Mouse (Mus musculus) forebrain, embryonic 10.5 days (tissue): ENCODE measurements around the gene Car9. TPM values are rescaled to one million over a fixed set of nuclear protein-coding genes. Genes with fewer than 3 reads are reported as not detected.

Source experiments
- DNase-seq: peaks from one replicate; pipeline ENCODE4 v3.0.0-alpha.2; 2017; ENCODE audit warnings: low spot score; ENCODE audit errors: extremely low spot score
- H3K27ac ChIP-seq: fragments of 300-500 bp; sonication (generic); 2 replicates; pipeline ENCODE4 v1.5.1; 2016; ENCODE audit warnings: mild to moderate bottlenecking
- H3K27me3 ChIP-seq: fragments of 300-500 bp; sonication (generic); 2 replicates; pipeline ENCODE4 v1.6.1; 2016; ENCODE audit warnings: mild to moderate bottlenecking; ENCODE audit not compliant: poor library complexity, severe bottlenecking
- H3K36me3 ChIP-seq: fragments of 300-500 bp; sonication (generic); replicated peaks from 2 replicates; pipeline ENCODE4 v1.6.1; 2016; ENCODE audit warnings: mild to moderate bottlenecking, moderate library complexity
- H3K4me1 ChIP-seq: fragments of 300-500 bp; sonication (generic); 2 replicates; pipeline ENCODE4 v1.6.1; 2016
- H3K4me3 ChIP-seq: fragments of 300-500 bp; sonication (generic); 2 replicates; pipeline ENCODE4 v1.5.1; 2016; ENCODE audit warnings: mild to moderate bottlenecking, moderate library complexity
- H3K9me3 ChIP-seq: fragments of 300-500 bp; sonication (generic); 2 replicates; pipeline ENCODE4 v1.6.1; 2016; ENCODE audit warnings: mild to moderate bottlenecking, moderate library complexity
- WGBS: fragments of 180-500 bp; shearing (Covaris S2); methylation state at CpG from one replicate; pipeline ENCODE4 v1.1.7; 2016; 5-methylcytosine and 5-hydroxymethylcytosine counted together
- polyA plus RNA-seq: library from polyadenylated mRNA; unstranded; fragments of >200 nt; fragmentation: Nextera tagmentation; extraction: Ambion mirVana; gene quantifications from 2 replicates; pipeline ENCODE4 v1.2.1, GENCODE M21; 2016

The Car9 gene
- 0.60 and 1.1 TPM in 2 replicates for polyA plus RNA-seq

DNA sequence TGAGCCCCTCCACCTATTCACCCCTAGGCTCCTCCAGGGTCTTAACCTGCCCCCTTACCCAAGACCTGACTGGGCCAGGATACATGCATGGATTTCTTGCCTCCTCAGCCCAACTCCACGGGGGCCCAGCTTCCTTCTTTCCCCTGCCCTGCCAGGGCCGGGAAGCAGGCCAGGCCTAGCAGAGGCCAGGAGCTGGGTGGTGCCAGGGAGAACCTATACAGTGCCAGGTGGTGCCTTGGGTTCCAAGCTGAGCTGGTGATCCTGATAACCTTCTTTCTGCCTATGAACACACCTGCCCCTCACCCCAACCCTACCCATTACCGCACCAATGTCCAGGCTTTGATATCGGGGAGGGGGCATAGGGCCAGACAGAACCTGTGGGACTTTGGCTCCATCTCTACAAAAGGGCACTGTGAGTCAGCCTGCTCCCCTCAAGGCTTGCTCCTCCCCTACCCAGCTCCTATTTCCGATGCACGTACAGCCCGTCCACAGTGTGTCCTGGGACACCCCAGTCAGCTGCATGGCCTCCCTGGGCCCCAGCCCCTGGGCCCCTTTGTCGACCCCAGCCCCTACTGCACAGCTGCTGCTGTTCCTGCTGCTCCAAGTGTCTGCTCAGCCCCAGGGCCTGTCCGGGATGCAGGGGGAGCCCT is at the start of gene Car9:
Car9 (plus strand) TSS at position 431 of the 650 bp plus-strand sequence.
- 56% methylated on average over 9 of the region's 9 CpGs for WGBS
- peak; percentile 12 for DNase-seq
- H3K27me3 ChIP-seq: peaks cover 75% of the 10 kb centered on the region
- H3K9me3 ChIP-seq: no peaks in the 10 kb centered on the region
- H3K27ac ChIP-seq: no peak within 1 kb of the TSS
- H3K36me3 ChIP-seq: no peaks in the 10 kb centered on the region
- H3K4me3 ChIP-seq: peak within 1 kb of the TSS; percentile 55; the same call in 1 of the 2 replicates
- H3K4me1 ChIP-seq: peaks cover 40% of the 10 kb centered on the region

DNA sequence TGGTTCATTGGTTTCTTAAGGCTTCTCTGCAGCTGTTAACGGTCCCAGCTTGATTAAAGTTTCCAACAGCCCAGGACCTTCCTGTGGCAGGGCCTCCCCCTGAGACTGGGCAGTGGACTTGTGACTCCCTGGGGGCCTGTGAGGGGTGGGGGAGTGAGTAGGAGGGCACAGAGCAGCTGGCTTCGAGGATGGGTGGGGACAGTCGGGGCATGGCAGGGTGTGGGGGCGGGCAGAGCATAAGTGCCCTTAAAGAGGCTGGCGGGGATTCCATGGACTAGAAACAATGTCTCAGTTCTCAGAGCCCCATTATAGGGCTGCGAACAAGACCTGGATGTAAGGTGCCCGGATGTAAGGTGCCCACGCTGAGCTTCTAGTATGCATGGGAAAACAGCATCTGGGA is 49.6 kb upstream of the Car9 start:
- no peaks in the 10 kb centered on the region for H3K36me3 ChIP-seq

DNA sequence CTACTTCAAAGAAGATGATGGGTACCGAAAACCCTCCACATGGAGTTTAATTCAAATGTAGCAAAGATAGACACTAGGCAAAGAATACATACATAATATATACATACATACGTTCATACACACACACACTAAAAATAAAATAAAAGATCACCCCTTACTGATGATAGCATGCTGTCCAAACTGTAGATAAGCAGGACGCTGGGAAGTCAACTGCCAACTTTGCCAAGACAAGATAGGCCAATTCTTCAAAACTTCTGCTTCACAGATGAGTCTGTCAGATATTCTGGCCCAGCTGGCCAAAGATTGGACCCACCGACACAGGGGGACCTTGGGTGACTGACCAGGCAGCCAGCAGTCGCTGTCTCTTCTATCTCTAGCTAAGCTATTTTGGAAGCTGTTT is 43.7 kb upstream of the Car9 start:
- 90% methylated on average over 5 of the region's 5 CpGs for WGBS
- DNase-seq: no peak
- Histone ChIP-seq H3K36me3 (no peaks in the 10 kb centered on the region), H3K27me3 (no peaks in the 10 kb centered on the region), H3K9me3 (no peaks in the 10 kb centered on the region), H3K4me1 (peaks cover 4% of the 10 kb centered on the region), H3K27ac (no peak overlapping the region), H3K4me3 (no peak overlapping the region)

More for the DNA sequence above, 49.6 kb upstream of the Car9 start:
- H3K4me1 ChIP-seq: peaks cover 33% of the 10 kb centered on the region
- H3K27ac ChIP-seq: 0 out of 2 replicates have a peak overlapping the region, but pooled peaks have one; percentile 44
- H3K9me3 ChIP-seq: no peaks in the 10 kb centered on the region
- no peak overlapping the region for H3K4me3 ChIP-seq
- WGBS: 29% methylated on average over 8 of the region's 8 CpGs
- no peak for DNase-seq
- peaks cover 39% of the 10 kb centered on the region for H3K27me3 ChIP-seq

DNA sequence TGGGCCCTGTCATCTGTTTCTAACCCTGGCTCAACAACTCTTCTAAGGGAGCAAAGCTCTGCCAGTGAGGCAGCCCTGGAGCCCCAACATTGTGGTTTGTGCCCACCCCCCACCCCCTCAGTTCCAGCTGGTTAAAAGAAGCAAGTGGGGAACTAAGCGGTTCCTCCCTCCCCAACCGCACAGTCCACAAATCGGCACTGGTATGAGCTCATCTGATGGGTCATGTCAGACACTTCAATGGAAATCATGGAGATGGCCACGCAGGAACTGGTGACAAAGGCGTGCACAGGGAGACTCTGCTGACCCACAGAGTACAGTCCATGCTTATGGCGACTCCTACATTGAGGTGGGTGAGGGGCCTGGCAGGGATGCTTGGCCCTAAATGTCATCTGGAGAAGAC is 40.8 kb upstream of the Car9 start:
- Histone ChIP-seq H3K4me3 (no peak overlapping the region), H3K4me1 (no peaks in the 10 kb centered on the region), H3K27me3 (no peaks in the 10 kb centered on the region), H3K36me3 (no peaks in the 10 kb centered on the region), H3K27ac (no peak overlapping the region), H3K9me3 (no peaks in the 10 kb centered on the region)
- whole genome bisulfite sequencing: 86% methylated on average over 6 of the region's 6 CpGs
- DNase-seq: no peak

DNA sequence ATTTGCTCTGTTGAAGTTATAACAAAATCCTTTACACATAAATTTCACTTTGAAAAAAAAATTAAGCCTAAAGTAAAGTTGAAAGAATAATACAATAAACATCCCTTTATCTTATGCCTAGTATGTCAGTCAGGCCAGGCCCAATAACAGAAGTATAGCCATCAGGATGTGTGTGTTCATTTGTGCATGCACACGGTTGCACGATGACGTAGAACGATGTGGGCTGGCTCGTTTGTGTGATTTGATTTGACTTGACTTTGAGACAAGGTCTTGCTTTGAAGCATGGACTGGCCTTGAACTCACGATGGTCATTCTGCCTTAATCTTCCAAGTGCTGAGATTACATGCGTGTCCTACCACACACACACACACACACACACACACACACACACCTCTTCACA is 39.9 kb upstream of the Car9 start:
- H3K4me3 ChIP-seq: no peak overlapping the region
- no peaks in the 10 kb centered on the region for H3K36me3 ChIP-seq
- 92% methylated on average over 7 of the region's 7 CpGs for WGBS
- no peaks in the 10 kb centered on the region for H3K4me1 ChIP-seq
- no peak overlapping the region for H3K27ac ChIP-seq
- H3K9me3 ChIP-seq: no peaks in the 10 kb centered on the region
- no peaks in the 10 kb centered on the region for H3K27me3 ChIP-seq
- no peak for DNase-seq

DNA sequence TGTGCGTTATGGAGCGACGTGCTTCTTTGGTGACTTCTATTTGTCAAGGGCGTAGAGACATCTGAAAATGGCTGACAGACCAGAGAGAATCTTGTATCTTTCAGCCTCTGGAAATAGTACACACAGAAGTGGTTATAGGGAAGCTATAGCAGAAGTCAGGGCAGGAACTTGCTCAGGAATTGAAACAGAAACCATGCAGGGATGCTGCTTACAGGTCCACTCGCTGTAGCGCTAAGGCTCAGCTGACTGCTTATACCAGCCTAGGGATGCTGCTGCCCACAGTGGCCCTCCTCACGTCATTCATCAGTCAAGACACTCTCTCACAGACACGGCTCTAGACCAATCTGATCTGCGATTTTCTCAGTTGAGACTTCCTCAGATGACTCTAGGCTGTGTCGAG is 36.5 kb upstream of the Car9 start:
- 92% methylated on average over 10 of the region's 10 CpGs for WGBS
- Histone ChIP-seq H3K9me3 (no peaks in the 10 kb centered on the region), H3K27me3 (no peaks in the 10 kb centered on the region; the same call in 1 of the 2 replicates)

DNA sequence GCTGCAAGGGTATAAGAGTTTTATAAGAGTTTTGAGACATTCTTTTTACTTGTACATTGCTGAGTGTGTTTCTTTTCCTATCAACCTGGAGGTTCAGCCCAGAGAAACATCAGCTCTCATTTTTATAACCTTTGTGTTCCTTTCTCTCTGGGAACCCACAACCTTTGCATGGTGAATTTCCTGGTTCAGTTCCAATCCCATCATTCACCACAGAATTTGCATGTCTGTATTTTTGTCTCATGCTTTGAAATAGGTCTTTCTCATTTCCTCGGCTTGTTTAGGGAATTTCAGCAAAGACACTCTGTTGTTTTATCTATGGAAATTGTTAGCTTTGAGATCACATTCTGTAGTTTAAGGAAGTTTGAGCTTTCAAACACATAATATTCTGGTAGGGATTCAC is 33.1 kb upstream of the Car9 start:
- no peaks in the 10 kb centered on the region for H3K36me3 ChIP-seq
- H3K9me3 ChIP-seq: no peaks in the 10 kb centered on the region
- H3K27me3 ChIP-seq: no peaks in the 10 kb centered on the region; the same call in 1 of the 2 replicates
- DNase-seq: no peak
- no peak overlapping the region for H3K4me3 ChIP-seq
- peaks cover 4% of the 10 kb centered on the region for H3K4me1 ChIP-seq
- no peak overlapping the region for H3K27ac ChIP-seq
- WGBS: 86% methylated on average over 1 of the region's 1 CpGs

More for the DNA sequence above, 36.5 kb upstream of the Car9 start:
- Histone ChIP-seq H3K36me3 (no peaks in the 10 kb centered on the region), H3K27ac (no peak overlapping the region), H3K4me1 (no peaks in the 10 kb centered on the region), H3K4me3 (no peak overlapping the region)
- no peak for DNase-seq

DNA sequence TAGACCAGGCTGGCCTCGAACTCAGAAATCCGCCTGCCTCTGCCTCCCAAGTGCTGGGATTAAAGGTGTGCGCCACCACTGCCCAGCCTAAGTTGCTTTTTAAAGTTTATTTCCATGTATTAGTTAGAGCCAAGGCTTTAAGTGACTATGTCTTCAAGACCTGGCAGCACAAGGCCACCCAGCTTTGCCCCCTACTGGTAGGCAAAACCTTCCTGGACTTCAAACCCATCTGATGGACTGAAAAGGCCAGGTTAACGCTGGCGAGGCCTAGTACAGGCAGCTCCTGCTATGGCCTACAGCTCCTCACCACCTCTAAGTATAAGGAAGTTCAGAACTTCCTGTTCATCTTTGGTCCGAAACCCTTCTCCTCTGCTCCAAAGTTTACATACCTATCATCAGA is 30.2 kb upstream of the Car9 start:
- no peaks in the 10 kb centered on the region for H3K9me3 ChIP-seq
- no peaks in the 10 kb centered on the region; the same call in 1 of the 2 replicates for H3K27me3 ChIP-seq
- H3K4me1 ChIP-seq: peaks cover 11% of the 10 kb centered on the region
- no peak overlapping the region for H3K4me3 ChIP-seq
- H3K36me3 ChIP-seq: no peaks in the 10 kb centered on the region
- 91% methylated on average over 6 of the region's 6 CpGs for WGBS
- no peak overlapping the region for H3K27ac ChIP-seq
- DNase-seq: no peak

DNA sequence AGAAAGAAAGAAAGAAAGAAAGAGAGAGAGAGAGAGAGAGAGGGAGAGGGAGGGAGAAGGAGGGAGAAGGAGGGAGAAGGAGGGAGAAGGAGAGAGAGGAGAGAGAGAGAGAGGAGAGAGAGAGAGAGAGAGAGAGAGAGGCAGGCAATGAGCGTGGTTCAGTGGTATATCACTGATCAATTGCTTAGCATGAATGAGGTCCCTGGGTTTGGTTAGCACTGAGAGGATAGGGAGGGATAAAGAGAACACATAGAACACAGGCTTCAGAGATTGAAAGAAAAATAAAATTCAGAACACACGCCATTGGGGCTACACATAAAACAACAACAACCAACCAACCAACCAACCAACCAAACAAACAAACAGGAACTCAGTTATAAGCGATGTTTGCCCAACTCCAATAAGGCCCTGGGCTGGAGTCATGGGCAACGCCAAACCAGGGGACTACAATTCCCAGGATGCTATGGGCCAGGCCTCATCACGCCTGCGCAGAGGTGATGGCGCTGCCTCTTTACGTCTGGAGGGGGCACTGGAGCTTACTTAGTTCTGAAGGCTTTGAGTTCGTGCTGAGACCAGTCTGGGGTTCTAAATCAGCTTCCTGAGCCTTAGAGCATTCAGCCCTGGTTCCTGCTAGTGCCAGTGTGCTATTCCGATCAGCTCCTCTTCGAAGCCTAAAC is 28.8 kb upstream of the Car9 start:
- Histone ChIP-seq H3K27me3 (peaks cover 6% of the 10 kb centered on the region), H3K4me1 (peaks cover 11% of the 10 kb centered on the region), H3K27ac (peak overlapping the region; percentile 79), H3K36me3 (no peaks in the 10 kb centered on the region), H3K4me3 (peak overlapping the region; percentile 40), H3K9me3 (no peaks in the 10 kb centered on the region)
- peak; percentile 84 for DNase-seq
- 15% methylated on average over 11 of the region's 11 CpGs for WGBS

DNA sequence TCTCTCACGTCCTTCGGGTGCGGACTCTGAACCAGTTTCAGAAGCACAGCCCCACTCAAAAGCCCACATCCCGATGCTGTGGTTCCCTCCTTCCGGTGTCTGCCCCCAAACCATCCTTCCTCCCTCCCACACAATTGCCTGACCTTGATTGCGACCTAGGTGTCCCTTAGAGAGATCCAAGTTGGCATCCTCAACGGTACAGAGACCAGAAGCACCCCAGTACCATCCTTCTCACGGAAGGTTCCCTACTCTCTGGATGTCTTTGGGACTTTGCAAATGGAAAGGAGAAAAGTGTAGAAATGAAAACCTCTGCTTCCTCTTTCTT is 28.3 kb upstream of the Car9 start:
- H3K27me3 ChIP-seq: peaks cover 6% of the 10 kb centered on the region
- H3K4me3 ChIP-seq: peak overlapping the region; percentile 40
- WGBS: 54% methylated on average over 8 of the region's 8 CpGs
- H3K36me3 ChIP-seq: no peaks in the 10 kb centered on the region
- DNase-seq: no peak
- no peaks in the 10 kb centered on the region for H3K9me3 ChIP-seq
- peaks cover 11% of the 10 kb centered on the region for H3K4me1 ChIP-seq
- H3K27ac ChIP-seq: peak overlapping the region; percentile 79

DNA sequence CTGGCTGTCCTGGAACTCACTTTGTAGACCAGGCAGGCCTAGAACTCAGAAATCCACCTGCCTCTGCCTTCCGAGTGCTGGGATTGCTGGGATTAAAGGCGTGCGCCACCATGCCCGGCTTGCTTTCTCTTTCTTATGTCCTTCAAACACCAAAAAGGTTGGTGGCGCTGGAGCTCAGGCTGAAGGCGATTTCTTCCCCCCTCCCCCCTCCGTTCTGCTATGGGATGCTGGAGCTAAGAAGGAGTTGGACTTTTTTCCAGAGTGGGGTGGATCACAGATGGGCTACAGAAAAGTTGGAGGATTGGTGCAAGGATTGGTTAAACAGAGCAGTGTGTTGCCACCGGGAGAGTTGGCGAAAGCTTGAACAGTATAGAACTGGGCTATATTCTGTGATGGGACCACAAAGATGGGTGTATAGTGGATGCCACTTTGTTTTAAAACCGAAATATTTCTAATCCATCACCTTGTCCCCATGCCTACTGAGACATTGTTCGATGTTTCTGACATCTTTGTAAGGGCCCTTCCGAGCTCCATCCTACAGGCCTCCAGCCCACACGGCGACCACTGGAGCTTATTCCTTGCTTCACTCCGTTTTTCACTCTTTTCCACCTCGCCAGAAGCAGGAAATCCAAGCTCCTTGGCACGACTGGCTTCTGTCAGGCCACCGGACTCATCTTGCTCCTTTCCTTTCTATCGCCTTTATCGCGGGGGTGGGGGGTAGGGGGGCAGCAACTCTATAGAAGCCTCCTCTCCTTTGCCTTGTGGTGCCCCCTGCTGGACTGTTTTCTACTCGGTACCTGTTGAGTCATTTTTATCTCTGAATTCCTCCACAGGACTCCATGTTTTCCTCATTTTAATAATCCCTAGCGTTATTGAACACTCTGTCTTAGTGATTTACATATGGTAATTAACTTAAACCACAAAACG is 27.6 kb upstream of the Car9 start:
- peak overlapping the region; percentile 79 for H3K27ac ChIP-seq
- no peaks in the 10 kb centered on the region for H3K36me3 ChIP-seq
- H3K4me3 ChIP-seq: peak overlapping the region; percentile 36
- WGBS: 51% methylated on average over 24 of the region's 24 CpGs
- H3K4me1 ChIP-seq: peaks cover 11% of the 10 kb centered on the region
- H3K27me3 ChIP-seq: peaks cover 6% of the 10 kb centered on the region
- H3K9me3 ChIP-seq: no peaks in the 10 kb centered on the region
- peak; percentile 60 for DNase-seq

DNA sequence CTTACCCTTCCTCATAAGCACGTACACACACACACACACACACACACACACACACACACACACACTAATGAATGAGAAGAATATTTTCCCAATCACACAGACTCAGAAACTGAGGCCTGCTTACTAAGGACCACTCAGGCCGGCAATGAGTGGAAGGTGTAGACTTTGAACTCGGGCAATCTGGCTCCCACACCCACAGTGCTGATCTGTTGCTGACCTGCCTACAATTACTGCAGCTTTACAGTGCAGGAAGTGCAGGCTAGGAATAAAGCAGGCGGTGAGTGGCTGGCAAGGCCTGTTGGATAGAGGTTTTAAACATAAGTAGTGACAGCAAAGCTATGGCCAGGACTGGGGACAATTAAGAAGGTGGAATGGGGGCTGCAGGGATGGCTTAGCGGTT is 25.8 kb upstream of the Car9 start:
- H3K4me1 ChIP-seq: peaks cover 11% of the 10 kb centered on the region
- H3K27ac ChIP-seq: no peak overlapping the region
- peaks cover 4% of the 10 kb centered on the region; the same call in 1 of the 2 replicates for H3K9me3 ChIP-seq
- peaks cover 6% of the 10 kb centered on the region for H3K27me3 ChIP-seq
- WGBS: 90% methylated on average over 5 of the region's 5 CpGs
- no peak overlapping the region for H3K4me3 ChIP-seq
- no peak for DNase-seq
- H3K36me3 ChIP-seq: no peaks in the 10 kb centered on the region
